Mouse (Mus musculus): ENCODE data around the gene Rit1. TPM values are rescaled to one million over a fixed set of nuclear protein-coding genes. Genes with fewer than 3 reads are reported as not detected.

The Rit1 gene
- total RNA-seq, 2 experiments from 2014 or later = 13.0 to 45.9 TPM

Other genes starting within 250 kb of the Rit1 start
- 31.7 and 48.2 TPM in 2 replicates for gene Lmna, start 206.9 kb upstream of the Rit1 start, total RNA-seq (2015; ENCODE audit: low replicate concordance)
- 182 and 260 TPM in 2 replicates for gene Lmna, start 206.9 kb upstream of the Rit1 start, total RNA-seq (2017; ENCODE audit: low replicate concordance)
- 0.42 TPM in 1 of 2 replicates, not detected in the other for gene Mex3a, start 184.4 kb upstream of the Rit1 start, total RNA-seq (2015; ENCODE audit: low replicate concordance)
- gene Mex3a, start 184.4 kb upstream of the Rit1 start, total RNA-seq (2017; ENCODE audit: low replicate concordance) = 0.08 and 0.26 TPM in 2 replicates
- gene Rab25, start 168.5 kb upstream of the Rit1 start, total RNA-seq (2015; ENCODE audit: low replicate concordance) = not detected in 2 replicates
- gene Rab25, start 168.5 kb upstream of the Rit1 start, total RNA-seq (2017; ENCODE audit: low replicate concordance) = not detected in 2 replicates
- 9.0 and 12.6 TPM in 2 replicates for gene Lamtor2, start 163.8 kb upstream of the Rit1 start, total RNA-seq (2015; ENCODE audit: low replicate concordance)
- gene Lamtor2, start 163.8 kb upstream of the Rit1 start, total RNA-seq (2017; ENCODE audit: low replicate concordance) = 7.7 and 23.3 TPM in 2 replicates
- gene Ubqln4, start 163.1 kb upstream of the Rit1 start, total RNA-seq (2015; ENCODE audit: low replicate concordance) = 8.6 and 10.1 TPM in 2 replicates
- 6.3 and 7.6 TPM in 2 replicates for gene Ubqln4, start 163.1 kb upstream of the Rit1 start, total RNA-seq (2017; ENCODE audit: low replicate concordance)
- gene Ssr2, start 141.0 kb upstream of the Rit1 start, total RNA-seq (2015; ENCODE audit: low replicate concordance) = 97.7 and 101 TPM in 2 replicates
- 23.9 and 50.2 TPM in 2 replicates for gene Ssr2, start 141.0 kb upstream of the Rit1 start, total RNA-seq (2017; ENCODE audit: low replicate concordance)
- gene Arhgef2, start 110.9 kb upstream of the Rit1 start, total RNA-seq (2015; ENCODE audit: low replicate concordance) = 17.7 and 23.9 TPM in 2 replicates
- gene Arhgef2, start 110.9 kb upstream of the Rit1 start, total RNA-seq (2017; ENCODE audit: low replicate concordance) = 12.7 and 15.7 TPM in 2 replicates
- not detected in 2 replicates for gene Rxfp4, start 63.7 kb upstream of the Rit1 start, total RNA-seq (2015; ENCODE audit: low replicate concordance)
- gene Rxfp4, start 63.7 kb upstream of the Rit1 start, total RNA-seq (2017; ENCODE audit: low replicate concordance) = not detected in 2 replicates
- 56.9 and 69.2 TPM in 2 replicates for gene Khdc4, start 31.0 kb upstream of the Rit1 start, total RNA-seq (2015; ENCODE audit: low replicate concordance)
- gene Khdc4, start 31.0 kb upstream of the Rit1 start, total RNA-seq (2017; ENCODE audit: low replicate concordance) = 37.8 and 62.8 TPM in 2 replicates
- 0.36 TPM in 1 of 2 replicates, not detected in the other for gene Syt11, start 58.3 kb downstream of the Rit1 start, total RNA-seq (2015; ENCODE audit: low replicate concordance)
- gene Syt11, start 58.3 kb downstream of the Rit1 start, total RNA-seq (2017; ENCODE audit: low replicate concordance) = 0.39 TPM in 1 of 2 replicates, not detected in the other
- gene Gon4l, start 118.4 kb downstream of the Rit1 start, total RNA-seq (2015; ENCODE audit: low replicate concordance) = 9.6 and 11.5 TPM in 2 replicates
- gene Gon4l, start 118.4 kb downstream of the Rit1 start, total RNA-seq (2017; ENCODE audit: low replicate concordance) = 38.6 and 38.7 TPM in 2 replicates
- 1.4 TPM in 1 of 2 replicates, not detected in the other for gene Msto1, start 197.2 kb downstream of the Rit1 start, total RNA-seq (2015; ENCODE audit: low replicate concordance)
- 1.8 and 3.9 TPM in 2 replicates for gene Msto1, start 197.2 kb downstream of the Rit1 start, total RNA-seq (2017; ENCODE audit: low replicate concordance)
- 71.7 and 82.9 TPM in 2 replicates for gene Ash1l, start 233.8 kb downstream of the Rit1 start, total RNA-seq (2015; ENCODE audit: low replicate concordance)
- gene Ash1l, start 233.8 kb downstream of the Rit1 start, total RNA-seq (2017; ENCODE audit: low replicate concordance) = 69.7 and 70.7 TPM in 2 replicates
- gene Dap3, start 234.3 kb downstream of the Rit1 start, total RNA-seq (2015; ENCODE audit: low replicate concordance) = 63.8 and 81.7 TPM in 2 replicates
- 18.3 and 46.8 TPM in 2 replicates for gene Dap3, start 234.3 kb downstream of the Rit1 start, total RNA-seq (2017; ENCODE audit: low replicate concordance)